Mouse (Mus musculus) adrenal gland, postnatal 14 days (tissue): Measurements from ENCODE around the gene Ccdc184. TPM values are rescaled to one million over a fixed set of nuclear protein-coding genes. Genes with fewer than 3 reads are reported as not detected.

Experiments used
- DNase-seq: peaks from one replicate; pipeline ENCODE4 v3.0.0; 2021; ENCODE audit warnings: mixed read lengths
- long read RNA-seq, 2 experiments: library from polyadenylated mRNA; stranded (forward); transcript quantifications; one replicate each; pipeline ENCODE4 v2.0.0; 2021
- total RNA-seq: library from RNA; stranded (reverse); gene quantifications from 2 replicates; pipeline ENCODE4 v1.2.3, GENCODE M21; 2021

Gene Ccdc184
- 0.70 and 0.94 TPM in 2 replicates for total RNA-seq
- long read RNA-seq, experiment 1, partial matches to known transcripts: 0 of 2 reads
- long read RNA-seq, experiment 1, other reads (novel, unspliced or antisense): 0 of 2 reads
- long read RNA-seq, experiment 2, partial matches to known transcripts: 0 of 1 reads
- long read RNA-seq, experiment 2, other reads (novel, unspliced or antisense): 0 of 1 reads

- DNase-seq: no peak
Observed at GRCm38 (mm10) chr15:98166963-98167644, at the start of gene Ccdc184. Ccdc184 (plus strand) TSS chr15:98167158.

- no peak for DNase-seq
Observed at GRCm38 (mm10) chr15:98119363-98119762, 47.6 kb upstream of the Ccdc184 start.

- no peak for DNase-seq
Observed at GRCm38 (mm10) chr15:98120831-98121230, 46.1 kb upstream of the Ccdc184 start.

GRCm38 (mm10) chr15:98131001-98131400 lies 36.0 kb upstream of the Ccdc184 start:
- DNase-seq: no peak

- no peak for DNase-seq
Observed at GRCm38 (mm10) chr15:98131451-98131850, 35.5 kb upstream of the Ccdc184 start.

- DNase-seq: no peak
Observed at GRCm38 (mm10) chr15:98131942-98132655, 34.9 kb upstream of the Ccdc184 start.

- DNase-seq: no peak
Observed at GRCm38 (mm10) chr15:98133471-98133870, 33.5 kb upstream of the Ccdc184 start.

- DNase-seq: no peak
Observed at GRCm38 (mm10) chr15:98134034-98134433, 32.9 kb upstream of the Ccdc184 start.

GRCm38 (mm10) chr15:98134666-98135065 lies 32.3 kb upstream of the Ccdc184 start:
- DNase-seq: no peak

- DNase-seq: no peak
Observed at GRCm38 (mm10) chr15:98135671-98136070, 31.3 kb upstream of the Ccdc184 start.

GRCm38 (mm10) chr15:98136871-98137270 lies 30.1 kb upstream of the Ccdc184 start:
- DNase-seq: no peak

- no peak for DNase-seq
Observed at GRCm38 (mm10) chr15:98139763-98140162, 27.2 kb upstream of the Ccdc184 start.

GRCm38 (mm10) chr15:98140809-98141208 lies 26.1 kb upstream of the Ccdc184 start:
- no peak for DNase-seq

- no peak for DNase-seq
Observed at GRCm38 (mm10) chr15:98142515-98142914, 24.4 kb upstream of the Ccdc184 start.

GRCm38 (mm10) chr15:98144861-98145507 lies 22.0 kb upstream of the Ccdc184 start:
- peak; percentile 62 for DNase-seq

- DNase-seq: peak; percentile 97
Observed at GRCm38 (mm10) chr15:98145559-98146181, 21.3 kb upstream of the Ccdc184 start.

GRCm38 (mm10) chr15:98148356-98148755 lies 18.6 kb upstream of the Ccdc184 start:
- no peak for DNase-seq

GRCm38 (mm10) chr15:98149166-98149602 lies 17.8 kb upstream of the Ccdc184 start:
- DNase-seq: no peak

- DNase-seq: no peak
Observed at GRCm38 (mm10) chr15:98152916-98153315, 14.0 kb upstream of the Ccdc184 start.

- peak; percentile 32 for DNase-seq
Observed at GRCm38 (mm10) chr15:98153625-98154024, 13.3 kb upstream of the Ccdc184 start.

GRCm38 (mm10) chr15:98154146-98154545 lies 12.8 kb upstream of the Ccdc184 start:
- no peak for DNase-seq

- no peak for DNase-seq
Observed at GRCm38 (mm10) chr15:98154631-98155030, 12.3 kb upstream of the Ccdc184 start.
